Mouse (Mus musculus) olfactory bulb, adult 2 months (tissue): ENCODE data around the gene Pgghg.

Source experiments
- CTCF ChIP-seq: fragments of 200-500 bp; IDR thresholded peaks from 2 replicates; pipeline ENCODE4 v1.5.1; 2012; ENCODE audit warnings: low read depth, mild to moderate bottlenecking, low read length, moderate library complexity; ENCODE audit not compliant: insufficient read depth
- POLR2A ChIP-seq: fragments of 200-500 bp; IDR thresholded peaks from 2 replicates; pipeline ENCODE4 v1.6.1; 2012; ENCODE audit warnings: mild to moderate bottlenecking, low read depth, low read length, moderate library complexity; ENCODE audit not compliant: insufficient read depth

DNA sequence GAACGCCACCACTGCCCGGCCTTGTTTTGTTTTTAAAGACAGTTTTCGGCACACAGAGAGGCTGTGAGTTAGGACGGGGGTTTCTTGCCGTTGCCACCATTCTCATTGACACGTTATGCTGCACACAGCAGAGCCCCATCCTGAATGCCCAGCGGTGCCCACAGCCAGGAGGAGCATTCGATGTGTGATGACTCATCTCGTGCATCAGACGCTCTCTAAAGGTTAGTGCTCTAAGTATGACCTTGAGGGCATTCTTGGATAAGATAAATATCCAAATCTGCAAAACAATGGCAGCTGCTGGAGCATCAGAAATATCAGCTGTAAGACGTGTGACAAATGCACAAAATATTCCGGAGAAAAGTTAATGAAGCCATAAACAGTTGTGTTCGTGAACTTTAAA is 34.1 kb upstream of the Pgghg start:
- TF ChIP-seq CTCF (no peak), POLR2A (no peak)
